11 mouse cellular contexts compared by ENCODE assay signal in the genomic region with DNA sequence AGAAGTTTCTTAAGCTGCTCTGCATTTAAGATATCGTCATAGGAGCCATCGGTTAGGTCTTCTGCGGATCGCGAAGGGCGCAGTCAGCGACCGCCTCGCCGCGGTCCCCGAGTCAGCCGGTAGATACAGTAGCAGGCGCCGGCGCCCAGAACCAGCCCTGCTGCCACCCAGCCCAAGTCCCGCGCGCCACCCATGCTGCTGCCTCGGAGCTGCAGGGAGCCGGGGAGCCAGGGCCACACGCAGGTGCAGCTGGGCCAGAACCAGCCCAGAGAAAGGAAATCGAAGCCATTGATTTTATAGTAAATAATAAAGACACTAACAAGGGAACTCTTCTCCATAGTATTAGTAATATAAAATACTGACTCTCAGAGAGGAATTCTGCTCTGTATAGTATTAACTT. TPM values are rescaled to one million over a fixed set of nuclear protein-coding genes. Genes with fewer than 3 reads are reported as not detected.
A peak's percentile ranks its signal among the peaks of the same experiment; 100 is the strongest.
DNase-seq lines count a peak whose midpoint lies in the region; ATAC-seq lines count a peak whose summit lies in the region.
"Had no signal": no experiment of that assay in that cellular context is flagged by ENCODE, and none has a peak within 500 bp of the region (broad histone marks: within the 10 kb centered on the region; RNA-seq: fewer than 3 reads in every experiment).

No protein-coding gene starts in this region.

- ATAC-seq in granulocyte monocyte progenitor cell, adult 5-6 weeks (replicated peaks; ENCODE audit: poor library complexity, severe bottlenecking) = peak; percentile 48; the same call in 1 of the 2 replicates
- ATAC-seq: Patski had no signal

- peak; percentile 29 to 32 for DNase-seq in adrenal gland, postnatal 36 days
- no peak for DNase-seq in adrenal gland, adult 8-10 months
- DNase-seq in kidney, postnatal 25 days = peak; percentile 21 to 54
- no peak for DNase-seq in kidney, adult 8-10 months
- DNase-seq in 3134 (ENCODE audit: extremely low read depth, insufficient read length, low spot score) = peak; percentile 43
- DNase-seq in layer of hippocampus, adult 9-11 months = no peak
- no peak for DNase-seq in frontal cortex, postnatal 10 days (ENCODE audit: low spot score in 2 of 2)
- DNase-seq: right cerebral cortex, postnatal 4 days had no signal

RNA-seq across cellular contexts. Expression of gene Kctd4, which starts 23.5 kb away (rescaled TPM):
- total RNA-seq in adrenal gland, postnatal 36 days (2021) = not detected
- under 1 TPM in 2 of 4 experiments, not detected in 2; 0.07 to 0.12 TPM for total RNA-seq in adrenal gland, adult 8-10 months (2022)
- not detected in 2 replicates for total RNA-seq in granulocyte monocyte progenitor cell, adult 5-6 weeks (2014; fragmentation: Nextera tagmentation)
- total RNA-seq in granulocyte monocyte progenitor cell, adult 5-6 weeks (2017) = 0.04 TPM in 1 of 2 replicates, not detected in the other
- total RNA-seq: megakaryocyte, adult 5-6 weeks had no signal

Comparison
In these comparisons a context has a peak if more than half of its experiments do, and no peak if none do; other contexts are left out.
1. DNase-seq: peak in adrenal gland, postnatal 36 days (2 of 2), kidney, postnatal 25 days (2 of 2) and 3134 (single experiment); none in adrenal gland, adult 8-10 months (single experiment), kidney, adult 8-10 months (0 of 2), layer of hippocampus, adult 9-11 months (single experiment) and frontal cortex, postnatal 10 days (0 of 2).